Mouse (Mus musculus): ENCODE data around the gene Dlst. TPM values are rescaled to one million over a fixed set of nuclear protein-coding genes. Genes with fewer than 3 reads are reported as not detected.

Gene Dlst
- total RNA-seq, 2 experiments from 2014 or later, result 681 to 829 TPM

GRCm38 (mm10) chr12:85175926-85176845 lies 65.6 kb downstream of the Dlst start:
- intact Hi-C loops (cut with DNase I), result no loop called here
- no peak for DNase-seq

DNA sequence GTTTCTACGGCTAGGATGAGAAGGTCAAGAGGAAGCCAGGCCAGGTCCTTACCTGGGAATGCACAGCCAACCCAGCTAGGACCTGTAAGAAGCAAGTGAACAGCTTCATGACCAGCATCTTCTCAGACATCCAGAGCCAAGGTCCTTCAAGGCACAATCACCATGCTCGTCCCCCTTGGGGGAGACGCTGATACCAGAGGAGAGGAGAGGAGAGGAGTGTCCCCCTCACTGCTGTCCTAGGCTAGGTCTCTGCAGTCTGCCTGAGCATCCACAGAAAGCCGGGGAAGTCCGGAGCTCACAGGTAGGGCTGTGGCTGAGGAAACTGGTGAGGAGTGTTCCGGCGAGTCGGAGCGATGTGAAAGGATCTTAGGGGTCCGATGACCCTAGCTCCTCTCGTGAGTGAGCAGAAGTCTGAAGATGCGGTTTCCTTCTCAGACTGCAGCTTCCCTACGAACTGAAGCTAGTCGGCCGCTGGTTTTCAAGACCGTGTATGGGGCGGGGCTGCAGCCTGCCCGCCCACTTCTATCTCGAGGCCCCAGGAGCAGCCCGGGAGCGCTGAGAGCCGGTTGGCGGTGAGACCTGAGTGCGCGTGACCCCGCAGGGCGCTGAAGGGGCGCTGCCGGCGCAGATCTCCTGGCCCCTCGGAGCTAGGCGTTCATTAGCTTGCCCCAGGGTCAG lies 66.4 kb downstream of the Dlst start:
- intact Hi-C loops (cut with DNase I), result no loop called here
- peak in 1 of 2 experiments; percentile 62 for DNase-seq

- intact Hi-C loops (cut with DNase I), result no loop called here
- DNase-seq, result no peak
Observed at GRCm38 (mm10) chr12:85177740-85178239, 67.2 kb downstream of the Dlst start, which contains the start of gene Pgf. Pgf (minus strand) TSS chr12:85177790.

DNA sequence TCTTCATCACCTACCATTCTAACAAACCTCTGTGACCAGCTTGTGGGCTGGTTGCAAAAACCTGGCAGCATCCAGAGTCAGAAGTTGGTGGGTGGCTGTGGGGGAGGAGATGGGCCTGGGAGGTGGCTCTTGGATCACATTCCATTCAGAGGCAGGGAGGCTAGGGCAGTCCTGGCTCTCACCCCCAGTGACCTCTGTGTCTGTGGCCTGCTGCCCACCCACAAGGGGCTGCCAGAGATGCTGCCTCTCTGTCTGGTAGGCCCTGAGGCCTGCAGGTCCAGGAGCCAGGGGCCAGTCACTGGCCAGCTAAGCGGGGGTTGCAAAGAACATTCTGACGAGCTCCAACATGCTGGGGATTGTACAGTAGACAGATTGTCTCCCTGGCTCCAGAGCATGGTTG lies 67.7 kb downstream of the Dlst start:
- intact Hi-C loops (cut with DNase I), result no loop called here
- DNase-seq, result no peak

GRCm38 (mm10) chr12:85181475-85182344 lies 71.1 kb downstream of the Dlst start:
- intact Hi-C loops (cut with DNase I), result no loop called here
- DNase-seq, result no peak

DNA sequence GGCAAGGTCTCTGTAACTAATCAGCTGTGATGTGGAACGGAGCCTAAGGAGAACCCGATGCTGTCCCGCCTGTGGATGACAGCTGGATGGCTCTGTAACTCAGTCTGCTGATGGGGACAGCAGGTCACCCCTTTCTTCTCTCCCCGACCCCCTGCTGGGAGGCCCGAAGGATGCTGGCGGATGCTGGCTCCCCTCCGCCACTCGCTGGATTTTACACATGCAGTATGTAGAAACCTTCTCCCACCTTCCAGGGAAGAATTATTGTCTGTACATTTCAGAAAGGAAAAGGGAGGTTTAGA lies 71.7 kb downstream of the Dlst start:
- DNase-seq, result no peak

DNA sequence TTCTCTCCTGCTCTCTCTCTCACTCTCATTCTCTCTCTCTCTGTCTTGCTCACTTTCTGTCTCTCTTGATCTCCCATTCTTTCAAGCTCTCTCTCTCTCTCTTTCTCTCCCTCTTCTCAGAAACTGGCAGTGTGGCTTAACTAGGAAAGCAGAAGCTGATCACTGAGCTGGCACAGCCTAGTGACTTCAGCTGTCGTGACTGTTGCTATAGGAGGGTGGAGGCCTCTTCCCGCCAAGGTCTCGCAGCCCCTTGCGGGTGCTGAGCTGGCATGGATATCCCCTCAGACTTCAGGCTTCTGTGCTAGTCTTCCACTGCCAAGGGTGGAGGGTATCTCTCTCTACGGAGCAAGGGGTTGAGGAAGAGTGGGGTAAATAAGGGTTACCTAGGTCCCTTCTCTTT lies 72.3 kb downstream of the Dlst start:
- intact Hi-C loops (cut with DNase I), result no loop called here
- DNase-seq, result no peak

More for the DNA sequence above, 71.7 kb downstream of the Dlst start:
- intact Hi-C loops (cut with DNase I), result no loop called here

DNA sequence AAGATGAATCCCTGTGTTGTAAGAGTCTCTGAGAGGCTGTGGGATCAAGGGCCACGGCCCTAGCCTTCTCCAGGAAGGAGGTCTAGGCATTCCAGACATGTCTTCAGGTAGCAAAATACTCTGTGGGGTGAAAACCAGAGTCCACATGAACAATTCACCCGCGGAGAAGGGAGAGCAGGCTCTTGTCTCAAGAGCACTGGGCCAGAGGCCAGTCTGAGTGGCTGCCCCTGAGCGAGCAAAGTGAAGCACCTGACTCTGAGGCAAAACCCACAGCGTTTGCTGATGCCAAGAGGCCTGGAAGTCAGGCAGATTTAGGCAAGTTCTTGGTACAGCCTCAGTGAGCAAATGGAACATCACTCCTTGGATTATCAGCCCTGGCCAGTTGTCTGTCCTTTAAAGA lies 73.5 kb downstream of the Dlst start:
- no peak for DNase-seq
- intact Hi-C loops (cut with DNase I), result no loop called here

Other genes with a start within 250 kb of the Dlst start
- gene Ltbp2, start 234.3 kb upstream of the Dlst start, total RNA-seq (2021), result 1 to 10 TPM; 1.4 to 1.9 TPM
- 10 to 100 TPM; 37.0 to 37.2 TPM for gene Fcf1, start 139.9 kb upstream of the Dlst start, total RNA-seq (2021)
- 10 to 100 TPM; 40.4 to 46.7 TPM for gene Arel1, start 139.9 kb upstream of the Dlst start, total RNA-seq (2021)
- gene Ylpm1, start 114.5 kb upstream of the Dlst start, total RNA-seq (2021), result 10 to 100 TPM; 26.3 to 27.7 TPM
- 1 to 10 TPM; 2.1 to 2.3 TPM for gene Prox2, start 74 bp upstream of the Dlst start, total RNA-seq (2021)
- 1 to 10 TPM; 3.6 to 3.9 TPM for gene Rps6kl1, start 40.4 kb downstream of the Dlst start, total RNA-seq (2021)
- gene Pgf, start 67.0 kb downstream of the Dlst start, total RNA-seq (2021), result 1 to 10 TPM; 3.4 to 4.6 TPM
- 10 to 100 TPM; 42.7 to 47.7 TPM for gene Eif2b2, start 108.6 kb downstream of the Dlst start, total RNA-seq (2021)
- gene Mlh3, start 159.8 kb downstream of the Dlst start, total RNA-seq (2021), result 1 to 10 TPM; 7.5 to 8.7 TPM
- gene Acyp1, start 177.6 kb downstream of the Dlst start, total RNA-seq (2021), result 10 to 100 TPM; 15.9 to 22.1 TPM
- 1 to 10 TPM; 2.3 to 2.9 TPM for gene Zc2hc1c, start 177.8 kb downstream of the Dlst start, total RNA-seq (2021)
- gene Nek9, start 228.5 kb downstream of the Dlst start, total RNA-seq (2021), result 100 to 1,000 TPM; 100 to 106 TPM

All from heart, postnatal 36 days (tissue).